Mouse (Mus musculus) brain, embryonic 14.5 days (tissue): ENCODE results near the gene Chka. TPM values are rescaled to one million over a fixed set of nuclear protein-coding genes. Genes with fewer than 3 reads are reported as not detected.

Source experiments
- DNase-seq: peaks from one replicate; pipeline ENCODE4 v3.0.0-alpha.2; 2011; ENCODE audit warnings: low read depth
- CTCF ChIP-seq: fragments of 200-500 bp; IDR thresholded peaks from 2 replicates; pipeline ENCODE4 v1.5.1; 2012; ENCODE audit warnings: inconsistent platforms, mild to moderate bottlenecking, moderate library complexity, borderline replicate concordance; ENCODE audit not compliant: insufficient read depth, insufficient read length; ENCODE audit errors: extremely low read depth
- POLR2A ChIP-seq: fragments of 200-500 bp; IDR thresholded peaks from 2 replicates; pipeline ENCODE4 v1.6.1; 2012; ENCODE audit warnings: mild to moderate bottlenecking, inconsistent platforms, borderline replicate concordance; ENCODE audit not compliant: poor library complexity, insufficient read depth, insufficient read length, severe bottlenecking; ENCODE audit errors: extremely low read depth
- polyA plus RNA-seq: library from polyadenylated mRNA; depleted of rRNA; stranded (reverse); fragments of >200 nt; gene quantifications from 2 replicates; pipeline ENCODE4 v1.2.3, GENCODE M21; 2012

Chka gene
- polyA plus RNA-seq, 1 experiment: 79.9 TPM

- TF ChIP-seq POLR2A (no peak), CTCF (no peak)
- no peak for DNase-seq
These were observed 12.6 kb upstream of the Chka start for GRCm38 (mm10) chr19:3838931-3839330.

GRCm38 (mm10) chr19:3839686-3840085 is 11.9 kb upstream of the Chka start:
- TF ChIP-seq POLR2A (no peak), CTCF (no peak)
- DNase-seq: no peak

- TF ChIP-seq POLR2A (no peak), CTCF (no peak)
- no peak for DNase-seq
These were observed 11.3 kb upstream of the Chka start for GRCm38 (mm10) chr19:3840214-3840651.

- no peak for DNase-seq
- TF ChIP-seq CTCF (no peak), POLR2A (no peak)
These were observed 10.9 kb upstream of the Chka start for GRCm38 (mm10) chr19:3840685-3841084.

- TF ChIP-seq CTCF: no peak
- TF ChIP-seq POLR2A: no peak
- DNase-seq: no peak
These were observed 9.0 kb upstream of the Chka start for GRCm38 (mm10) chr19:3842359-3843148.

- TF ChIP-seq CTCF: no peak
- DNase-seq: no peak
These were observed 7.9 kb upstream of the Chka start for GRCm38 (mm10) chr19:3843629-3844028.

- DNase-seq: no peak
- TF ChIP-seq CTCF: no peak
- no peak for TF ChIP-seq POLR2A
These were observed 6.7 kb upstream of the Chka start for GRCm38 (mm10) chr19:3844836-3845235.

GRCm38 (mm10) chr19:3845339-3845738 is 6.2 kb upstream of the Chka start:
- DNase-seq: no peak
- TF ChIP-seq CTCF (no peak), POLR2A (no peak)

- DNase-seq: no peak
- no peak for TF ChIP-seq POLR2A
- no peak for TF ChIP-seq CTCF
These were observed 5.7 kb upstream of the Chka start for GRCm38 (mm10) chr19:3845803-3846406.

GRCm38 (mm10) chr19:3846676-3847604 is 4.6 kb upstream of the Chka start:
- TF ChIP-seq POLR2A (no peak), CTCF (no peak)
- DNase-seq: no peak

GRCm38 (mm10) chr19:3847711-3848110 is 3.9 kb upstream of the Chka start:
- TF ChIP-seq POLR2A: no peak

GRCm38 (mm10) chr19:3848207-3848808 is 3.3 kb upstream of the Chka start:
- DNase-seq: no peak
- no peak for TF ChIP-seq CTCF
- TF ChIP-seq POLR2A: no peak

More at GRCm38 (mm10) chr19:3847711-3848110, 3.9 kb upstream of the Chka start:
- DNase-seq: no peak

GRCm38 (mm10) chr19:3849251-3849650 is 2.3 kb upstream of the Chka start:
- TF ChIP-seq CTCF (no peak), POLR2A (no peak)
- DNase-seq: no peak
